Mouse (Mus musculus) midbrain, postnatal 0 days (tissue): ENCODE measurements at regions not wholly inside any gene's neighbourhood (a gene's known extent, or its start where the extent isn't known, plus 50 kb on each side); places are given as distances from the start of the nearest gene placed in this dataset.

Experiments used
- ATAC-seq: fragments of 200-750 bp; cut with Nextera tagmentation; 2 replicates; pipeline ENCODE4 v1.8.0; 2017; ENCODE audit warnings: moderate number of reproducible peaks, mild to moderate bottlenecking, moderate TSS enrichment, moderate library complexity; ENCODE audit not compliant: low FRiP score
- DNase-seq: peaks from one replicate; pipeline ENCODE4 v3.0.0-alpha.2; 2015; ENCODE audit warnings: low spot score
- H3K27ac ChIP-seq: fragments of 300-500 bp; sonication (generic); 2 replicates; pipeline ENCODE4 v1.5.1; 2014; ENCODE audit warnings: low read depth, mild to moderate bottlenecking, low read length, mixed read lengths
- H3K27me3 ChIP-seq: fragments of 300-500 bp; sonication (generic); 2 replicates; pipeline ENCODE4 v1.6.1; 2014; ENCODE audit warnings: low read length, control low read depth, mixed read lengths; ENCODE audit not compliant: insufficient read depth
- H3K36me3 ChIP-seq: fragments of 300-500 bp; sonication (generic); 2 replicates; pipeline ENCODE4 v1.6.1; 2014; ENCODE audit warnings: low read length, control low read depth, mixed read lengths; ENCODE audit not compliant: insufficient read depth
- H3K4me1 ChIP-seq: fragments of 300-500 bp; sonication (generic); 2 replicates; pipeline ENCODE4 v1.6.1; 2014; ENCODE audit warnings: mild to moderate bottlenecking, control low read depth, antibody characterized with exemption, low read length, mixed read lengths; ENCODE audit not compliant: insufficient read depth
- H3K4me2 ChIP-seq: fragments of 300-500 bp; sonication (generic); 2 replicates; pipeline ENCODE4 v1.6.1; 2014; ENCODE audit warnings: low read depth, mild to moderate bottlenecking, low read length, mixed read lengths; ENCODE audit not compliant: poor library complexity, severe bottlenecking
- H3K4me3 ChIP-seq: fragments of 300-500 bp; sonication (generic); 2 replicates; pipeline ENCODE4 v1.5.1; 2014; ENCODE audit warnings: low read depth, mild to moderate bottlenecking, low read length, moderate library complexity
- H3K9ac ChIP-seq: fragments of 300-500 bp; sonication (generic); replicated peaks from 2 replicates; pipeline ENCODE4 v1.6.1; 2014; ENCODE audit warnings: mild to moderate bottlenecking, low read length, moderate library complexity, mixed read lengths; ENCODE audit not compliant: poor library complexity, severe bottlenecking
- H3K9me3 ChIP-seq: fragments of 300-500 bp; sonication (generic); 2 replicates; pipeline ENCODE4 v1.6.1; 2016; ENCODE audit warnings: low read length, control low read depth
- CTCF ChIP-seq: IDR thresholded peaks from 2 replicates; pipeline ENCODE4 v1.5.1; 2016; ENCODE audit warnings: antibody characterized with exemption, mild to moderate bottlenecking

DNA sequence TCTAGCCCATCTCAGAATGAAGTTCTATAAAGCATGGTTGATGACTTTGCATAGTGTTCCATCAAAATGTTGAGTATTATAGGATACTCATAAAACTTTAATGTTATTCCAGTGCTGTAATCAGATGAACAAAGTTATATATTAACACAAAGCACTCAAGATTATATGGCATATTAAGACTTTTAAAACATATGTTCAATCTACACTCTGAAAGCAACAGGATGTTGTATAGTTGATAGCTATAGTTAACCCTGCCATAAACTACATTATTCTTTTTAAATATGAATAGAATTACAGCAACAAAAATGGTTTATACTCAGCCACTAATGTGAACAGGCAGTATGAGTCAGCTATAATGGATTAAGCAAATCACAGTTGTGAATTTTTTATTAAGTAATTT is 139.3 kb downstream of the Fscb start:
- Histone ChIP-seq H3K4me2 (no peak overlapping the region), H3K4me1 (no peaks in the 10 kb centered on the region), H3K27me3 (no peaks in the 10 kb centered on the region), H3K4me3 (no peak overlapping the region), H3K36me3 (no peaks in the 10 kb centered on the region), H3K9ac (no peak overlapping the region), H3K27ac (no peak overlapping the region), H3K9me3 (no peaks in the 10 kb centered on the region)
- ATAC-seq = no peak
- no peak for DNase-seq
- no peak for TF ChIP-seq CTCF
